Mouse (Mus musculus): ENCODE results near the gene Ptch1. TPM values are rescaled to one million over a fixed set of nuclear protein-coding genes. Genes with fewer than 3 reads are reported as not detected.

Ptch1 gene
- polyA plus RNA-seq, 1 experiment from 2014 or later = 2.5 TPM

DNA sequence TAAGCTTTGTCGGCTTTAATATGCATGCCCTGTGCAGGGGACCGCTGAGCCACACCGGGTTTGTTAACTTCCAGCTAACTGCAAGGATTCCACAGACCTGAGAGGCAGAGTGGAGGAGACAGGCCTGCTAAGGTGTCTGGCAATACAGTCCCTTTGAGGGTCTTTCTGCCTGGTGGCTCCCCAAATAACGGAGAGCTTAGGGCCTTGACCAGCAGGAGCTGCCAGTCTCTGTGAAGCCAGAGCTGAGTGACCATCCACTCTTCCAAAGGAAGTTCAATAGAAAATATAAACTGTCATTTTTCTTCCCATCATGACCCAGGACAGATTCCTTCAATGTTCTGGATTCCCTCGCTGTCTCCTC is 4.0 kb downstream of the Ptch1 start:
- TF ChIP-seq CTCF (IDR thresholded peaks at IDR 0.05; ENCODE audit: low read depth) = no peak
- TF ChIP-seq EP300 (IDR thresholded peaks at IDR 0.05; ENCODE audit: low read depth) = no peak
- WGBS (ENCODE audit: insufficient replicate concordance) = 35% methylated on average over 5 of the region's 5 CpGs
- no peak overlapping the region for H3K4me3 ChIP-seq (ENCODE audit: low read depth, low read length)
- H3K9me3 ChIP-seq (ENCODE audit: low read length) = no peaks in the 10 kb centered on the region
- H3K9ac ChIP-seq (replicated peaks) = no peak overlapping the region
- H3K27me3 ChIP-seq (ENCODE audit: insufficient read depth, low read length) = peaks cover 47% of the 10 kb centered on the region
- no peak overlapping the region for H3K27ac ChIP-seq (ENCODE audit: low read depth)
- H3K4me1 ChIP-seq (ENCODE audit: insufficient read depth) = peaks cover 27% of the 10 kb centered on the region
- H3K36me3 ChIP-seq (replicated peaks; ENCODE audit: insufficient read depth, low read length) = no peaks in the 10 kb centered on the region
- no peak for DNase-seq
- ATAC-seq = no peak
- H3K4me2 ChIP-seq (ENCODE audit: low read depth, low read length) = no peak overlapping the region

DNA sequence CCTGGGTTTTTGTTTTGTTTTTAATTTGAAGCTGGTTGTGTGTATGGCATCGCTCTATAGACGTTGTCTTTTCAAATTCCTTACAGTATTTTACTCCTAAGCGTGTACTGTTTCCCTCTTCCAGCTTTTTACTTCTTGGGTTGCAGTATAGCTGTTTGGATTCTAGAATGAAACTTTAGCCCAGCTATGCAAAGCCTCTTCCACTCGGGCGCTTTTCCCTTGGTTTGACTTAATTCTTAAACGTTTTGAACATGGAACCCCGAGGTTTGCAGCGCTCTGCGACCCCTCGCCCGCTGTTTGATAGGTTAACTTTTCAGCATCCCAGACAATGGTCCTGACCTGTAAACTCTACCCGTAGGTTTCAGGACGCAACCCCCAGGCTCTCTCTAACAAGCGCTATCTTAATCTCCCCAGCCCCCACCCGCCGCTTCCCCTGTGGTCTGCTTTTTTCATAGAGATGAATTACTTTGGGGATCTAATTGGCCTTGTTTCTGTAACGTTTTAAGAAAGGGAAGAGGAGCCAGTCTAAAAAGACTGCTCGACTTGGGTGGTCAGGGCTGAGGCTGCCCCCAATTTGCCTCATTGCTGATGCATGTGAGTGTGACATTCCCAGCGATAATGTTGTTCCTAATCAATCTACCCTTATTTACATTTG is 4.5 kb downstream of the Ptch1 start:
- WGBS (ENCODE audit: insufficient replicate concordance) = 13% methylated on average over 19 of the region's 19 CpGs
- TF ChIP-seq EP300 (IDR thresholded peaks at IDR 0.05; ENCODE audit: low read depth) (no peak), CTCF (IDR thresholded peaks at IDR 0.05; ENCODE audit: low read depth) (no peak)
- Histone ChIP-seq H3K4me1 (ENCODE audit: insufficient read depth) (peaks cover 28% of the 10 kb centered on the region), H3K4me3 (ENCODE audit: low read depth, low read length) (peak overlapping the region; percentile 83), H3K4me2 (ENCODE audit: low read depth, low read length) (peak overlapping the region; percentile 99), H3K9me3 (ENCODE audit: low read length) (no peaks in the 10 kb centered on the region), H3K27ac (ENCODE audit: low read depth) (no peak overlapping the region), H3K27me3 (ENCODE audit: insufficient read depth, low read length) (peaks cover 42% of the 10 kb centered on the region), H3K36me3 (replicated peaks; ENCODE audit: insufficient read depth, low read length) (no peaks in the 10 kb centered on the region), H3K9ac (replicated peaks) (no peak overlapping the region)
- no peak for ATAC-seq
- no peak for DNase-seq

GRCm38 (mm10) chr13:63568306-63568705 is 5.1 kb downstream of the Ptch1 start:
- Histone ChIP-seq H3K9ac (replicated peaks) (peak overlapping the region; percentile 66), H3K4me2 (ENCODE audit: low read depth, low read length) (peak overlapping the region; percentile 99), H3K9me3 (ENCODE audit: low read length) (no peaks in the 10 kb centered on the region), H3K4me3 (ENCODE audit: low read depth, low read length) (peak overlapping the region; percentile 83), H3K27ac (ENCODE audit: low read depth) (peak overlapping the region; percentile 92), H3K36me3 (replicated peaks; ENCODE audit: insufficient read depth, low read length) (no peaks in the 10 kb centered on the region), H3K4me1 (ENCODE audit: insufficient read depth) (peaks cover 30% of the 10 kb centered on the region), H3K27me3 (ENCODE audit: insufficient read depth, low read length) (peaks cover 37% of the 10 kb centered on the region)
- ATAC-seq = no peak
- DNase-seq = no peak
- WGBS (ENCODE audit: insufficient replicate concordance) = under 1% methylated on average over 14 of the region's 14 CpGs
- TF ChIP-seq EP300 (IDR thresholded peaks at IDR 0.05; ENCODE audit: low read depth) = no peak; the same call in 1 of the 2 replicates
- no peak for TF ChIP-seq CTCF (IDR thresholded peaks at IDR 0.05; ENCODE audit: low read depth)

- no peaks in the 10 kb centered on the region for H3K9me3 ChIP-seq (ENCODE audit: low read length)
- peak overlapping the region; percentile 99 for H3K4me2 ChIP-seq (ENCODE audit: low read depth, low read length)
- peaks cover 32% of the 10 kb centered on the region for H3K27me3 ChIP-seq (ENCODE audit: insufficient read depth, low read length)
- peak; percentile 11; the same call in 1 of the 2 replicates for TF ChIP-seq CTCF (IDR thresholded peaks at IDR 0.05; ENCODE audit: low read depth)
- TF ChIP-seq EP300 (IDR thresholded peaks at IDR 0.05; ENCODE audit: low read depth) = no peak; the same call in 1 of the 2 replicates
- WGBS (ENCODE audit: insufficient replicate concordance) = 3% methylated on average over 62 of the region's 62 CpGs
- ATAC-seq (peak; percentile 84), DNase-seq (peak; percentile 93)
- peak overlapping the region; percentile 66 for H3K9ac ChIP-seq (replicated peaks)
- H3K4me3 ChIP-seq (ENCODE audit: low read depth, low read length) = peak overlapping the region; percentile 83
- no peaks in the 10 kb centered on the region for H3K36me3 ChIP-seq (replicated peaks; ENCODE audit: insufficient read depth, low read length)
- peak overlapping the region; percentile 92 for H3K27ac ChIP-seq (ENCODE audit: low read depth)
- H3K4me1 ChIP-seq (ENCODE audit: insufficient read depth) = peaks cover 27% of the 10 kb centered on the region
Observed at GRCm38 (mm10) chr13:63567677-63568293, 5.6 kb downstream of the Ptch1 start.

DNA sequence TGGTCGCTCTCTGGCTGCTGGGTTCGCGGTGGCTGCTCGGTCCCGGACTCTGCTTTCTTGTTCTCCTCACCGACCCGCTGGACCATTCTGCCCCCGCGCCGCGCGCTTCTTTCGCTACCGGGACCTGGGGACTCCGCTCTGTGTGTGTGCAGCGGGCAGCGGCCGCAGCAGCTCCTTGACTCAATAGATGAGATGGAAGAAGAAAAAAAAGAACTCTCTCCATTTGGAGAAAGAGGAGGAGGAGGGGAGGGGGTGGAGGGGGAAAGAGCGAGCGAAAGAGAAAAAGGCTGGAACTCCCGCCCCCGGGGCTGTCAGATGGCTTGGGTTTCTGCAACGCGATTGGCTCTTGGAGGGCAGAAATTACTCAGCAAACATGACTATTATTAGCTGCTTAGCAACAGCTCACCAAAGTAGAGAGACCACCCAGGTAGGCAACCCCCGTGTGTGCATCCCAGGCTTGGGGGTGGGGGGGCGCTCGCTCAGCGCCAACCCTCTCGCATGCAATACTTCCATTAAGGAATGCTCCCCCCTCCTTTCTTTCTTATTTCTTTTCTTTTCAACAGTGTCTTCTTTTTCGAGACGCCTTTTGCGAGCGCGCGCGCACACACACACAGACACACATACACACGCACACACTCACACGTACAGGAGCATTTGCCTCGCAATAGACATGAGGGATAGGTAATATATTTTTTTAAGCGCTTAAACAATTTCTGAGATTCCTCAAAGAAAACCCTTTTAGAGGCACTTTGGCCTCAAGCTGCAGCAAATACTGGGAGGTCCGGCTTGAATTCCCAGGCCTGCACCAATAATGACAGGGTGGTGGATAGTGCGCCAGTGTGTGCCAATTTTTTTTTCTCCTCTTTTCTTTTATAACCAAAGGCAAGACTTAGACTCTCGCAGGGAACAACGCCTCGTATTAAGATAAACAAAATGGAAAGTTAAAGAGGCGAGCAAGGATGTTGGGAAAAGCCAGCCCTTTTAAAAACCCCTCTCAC is 7.1 kb downstream of the Ptch1 start:
- Histone ChIP-seq H3K4me1 (ENCODE audit: insufficient read depth) (peaks cover 27% of the 10 kb centered on the region), H3K9ac (replicated peaks) (peak overlapping the region; percentile 83), H3K4me3 (ENCODE audit: low read depth, low read length) (peak overlapping the region; percentile 83), H3K27ac (ENCODE audit: low read depth) (peak overlapping the region; percentile 94), H3K4me2 (ENCODE audit: low read depth, low read length) (peak overlapping the region; percentile 99), H3K27me3 (ENCODE audit: insufficient read depth, low read length) (peaks cover 17% of the 10 kb centered on the region), H3K36me3 (replicated peaks; ENCODE audit: insufficient read depth, low read length) (no peaks in the 10 kb centered on the region), H3K9me3 (ENCODE audit: low read length) (no peaks in the 10 kb centered on the region)
- ATAC-seq (no peak), DNase-seq (peak; percentile 76)
- WGBS (ENCODE audit: insufficient replicate concordance) = under 1% methylated on average over 46 of the region's 46 CpGs
- TF ChIP-seq CTCF (IDR thresholded peaks at IDR 0.05; ENCODE audit: low read depth) (no peak), EP300 (IDR thresholded peaks at IDR 0.05; ENCODE audit: low read depth) (no peak)

All from liver, postnatal 0 days (tissue).